ENCODE assay signal across 8 mouse cellular contexts in the genomic region with DNA sequence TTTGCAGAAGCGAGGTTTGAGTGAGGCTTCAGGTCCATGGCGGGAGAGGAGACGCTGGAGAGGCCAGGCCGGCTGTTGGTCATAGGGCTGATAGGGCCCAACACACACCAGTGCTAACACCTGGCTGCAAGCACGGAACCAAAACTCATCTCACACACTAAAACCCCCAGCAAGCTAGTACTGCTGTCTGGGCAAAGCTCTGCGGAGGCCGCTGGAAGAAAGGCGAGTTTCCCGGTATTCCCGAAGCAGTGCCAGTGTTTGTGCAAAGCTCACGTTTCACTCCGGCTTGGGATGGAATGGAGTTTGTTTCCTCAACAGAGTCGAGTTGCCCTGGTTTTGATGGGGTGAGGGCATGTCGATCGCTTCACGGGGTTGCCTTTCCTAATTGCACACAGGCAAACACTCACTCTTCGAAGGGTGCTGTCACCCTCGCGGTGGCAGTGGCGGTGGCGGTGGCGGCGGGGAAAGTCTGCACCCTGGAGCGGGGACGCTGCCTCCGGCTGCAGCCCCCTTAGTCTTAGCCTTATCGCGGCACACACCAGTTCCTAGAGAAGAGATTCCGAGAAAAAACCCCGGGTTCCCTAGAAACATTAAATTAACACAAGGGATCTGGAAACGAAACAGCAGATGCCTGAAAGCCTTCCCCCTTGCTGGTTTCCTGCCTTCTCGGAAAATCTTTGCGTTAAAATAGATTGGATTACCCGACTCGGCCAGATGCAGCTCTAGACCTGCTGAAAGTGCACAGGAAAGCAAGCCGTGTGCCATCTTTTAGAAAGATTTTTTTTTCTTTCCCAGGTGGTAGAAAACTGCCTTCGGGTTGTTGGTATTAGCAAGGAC. TPM values are rescaled to one million over a fixed set of nuclear protein-coding genes. Genes with fewer than 3 reads are reported as not detected.
A peak's percentile ranks its signal among the peaks of the same experiment; 100 is the strongest.
DNase-seq lines count a peak whose midpoint lies in the region; ATAC-seq and TF ChIP-seq lines count a peak whose summit lies in the region.

No protein-coding gene starts in this region.

- DNase-seq in cerebellum, postnatal 10 days, result peak; percentile 52 to 60
- no peak for DNase-seq in cerebellum, adult 9-10 months
- peak; percentile 58 for DNase-seq in c-Kit-positive CD71-negative TER-119-negative erythroid progenitor cells, embryonic 14.5 days (ENCODE audit: low read depth)
- DNase-seq in frontal cortex, postnatal 36 days (ENCODE audit: low spot score in 2 of 2), result peak; percentile 41 to 51
- DNase-seq in hindbrain, embryonic 14.5 days (ENCODE audit: low spot score), result peak; percentile 51
- DNase-seq in limb, embryonic 14.5 days (ENCODE audit: low spot score), result peak; percentile 67

- H3K9ac ChIP-seq in hindbrain, embryonic 14.5 days, result peak overlapping the region; percentile 55
- peak overlapping the region; percentile 66 for H3K9ac ChIP-seq in limb, embryonic 14.5 days (ENCODE audit: low read depth, low read length, severe bottlenecking)
- H3K9ac ChIP-seq in midbrain, embryonic 13.5 days (replicated peaks), result peak overlapping the region; percentile 50
- peak overlapping the region; percentile 33; the same call in 1 of the 2 replicates for H3K9ac ChIP-seq in stomach, embryonic 14.5 days (replicated peaks; ENCODE audit: low read depth, low read length)

- no peak for TF ChIP-seq POLR2A in limb, embryonic 14.5 days (IDR thresholded peaks at IDR 0.05; ENCODE audit: borderline replicate concordance, extremely low read depth, insufficient read depth, insufficient read length)

- WGBS in hindbrain, embryonic 14.5 days, result 6% methylated on average over 37 of the region's 37 CpGs
- 4% methylated on average over 37 of the region's 37 CpGs for WGBS in limb, embryonic 14.5 days
- WGBS in midbrain, embryonic 13.5 days, result 5% methylated on average over 37 of the region's 37 CpGs
- 8% methylated on average over 37 of the region's 37 CpGs for WGBS in stomach, embryonic 14.5 days

- H3K27ac ChIP-seq in hindbrain, embryonic 14.5 days, result no peak overlapping the region
- peak overlapping the region; percentile 83 for H3K27ac ChIP-seq in limb, embryonic 14.5 days (replicated peaks; ENCODE audit: low read depth, low read length)
- no peak overlapping the region for H3K27ac ChIP-seq in midbrain, embryonic 13.5 days
- no peak overlapping the region for H3K27ac ChIP-seq in stomach, embryonic 14.5 days (ENCODE audit: low read length)

- no peaks in the 10 kb centered on the region for H3K9me3 ChIP-seq in hindbrain, embryonic 14.5 days (ENCODE audit: control insufficient read depth, low read length)
- H3K9me3 ChIP-seq in limb, embryonic 14.5 days (ENCODE audit: control insufficient read depth, low read length), result no peaks in the 10 kb centered on the region
- H3K9me3 ChIP-seq in midbrain, embryonic 13.5 days, result no peaks in the 10 kb centered on the region
- H3K9me3 ChIP-seq in stomach, embryonic 14.5 days (ENCODE audit: control insufficient read depth, low read depth, low read length), result no peaks in the 10 kb centered on the region

- no peaks in the 10 kb centered on the region for H3K36me3 ChIP-seq in hindbrain, embryonic 14.5 days (replicated peaks; ENCODE audit: control insufficient read depth, insufficient read depth)
- no peaks in the 10 kb centered on the region for H3K36me3 ChIP-seq in limb, embryonic 14.5 days (ENCODE audit: control insufficient read depth, insufficient read depth, low read length)
- no peaks in the 10 kb centered on the region for H3K36me3 ChIP-seq in midbrain, embryonic 13.5 days
- no peaks in the 10 kb centered on the region for H3K36me3 ChIP-seq in stomach, embryonic 14.5 days (ENCODE audit: control insufficient read depth, insufficient read depth, low read length)

- peak overlapping the region; percentile 70 for H3K4me2 ChIP-seq in hindbrain, embryonic 14.5 days (replicated peaks)
- H3K4me2 ChIP-seq in limb, embryonic 14.5 days (replicated peaks; ENCODE audit: low read depth, low read length, severe bottlenecking), result peak overlapping the region; percentile 89
- peak overlapping the region; percentile 66 for H3K4me2 ChIP-seq in midbrain, embryonic 13.5 days (replicated peaks)
- peak overlapping the region; percentile 83 for H3K4me2 ChIP-seq in stomach, embryonic 14.5 days (replicated peaks; ENCODE audit: low read depth, low read length)

- H3K27me3 ChIP-seq in hindbrain, embryonic 14.5 days (ENCODE audit: control insufficient read depth, insufficient read depth, low read length), result peaks cover 52% of the 10 kb centered on the region
- H3K27me3 ChIP-seq in limb, embryonic 14.5 days (ENCODE audit: control insufficient read depth, insufficient read depth, low read length), result no peaks in the 10 kb centered on the region; the same call in 1 of the 2 replicates
- peaks cover 39% of the 10 kb centered on the region for H3K27me3 ChIP-seq in midbrain, embryonic 13.5 days
- H3K27me3 ChIP-seq in stomach, embryonic 14.5 days (ENCODE audit: control insufficient read depth, insufficient read depth, low read length), result no peaks in the 10 kb centered on the region

- H3K4me1 ChIP-seq in hindbrain, embryonic 14.5 days (replicated peaks; ENCODE audit: control insufficient read depth, insufficient read depth, low read length), result peaks cover 16% of the 10 kb centered on the region
- peaks cover 17% of the 10 kb centered on the region for H3K4me1 ChIP-seq in limb, embryonic 14.5 days (ENCODE audit: control insufficient read depth, insufficient read depth, low read length)
- H3K4me1 ChIP-seq in midbrain, embryonic 13.5 days (replicated peaks), result peaks cover 32% of the 10 kb centered on the region
- peaks cover 18% of the 10 kb centered on the region; the same call in 1 of the 2 replicates for H3K4me1 ChIP-seq in stomach, embryonic 14.5 days (ENCODE audit: control insufficient read depth, insufficient read depth, low read length)

- ATAC-seq in hindbrain, embryonic 14.5 days (ENCODE audit: low FRiP score), result no peak; the same call in 1 of the 2 replicates
- peak; percentile 73 for ATAC-seq in limb, embryonic 14.5 days (ENCODE audit: low FRiP score, low read depth)
- ATAC-seq in midbrain, embryonic 13.5 days, result peak; percentile 60
- ATAC-seq in stomach, embryonic 14.5 days (ENCODE audit: insufficient number of reproducible peaks, insufficient read depth, low FRiP score, low read depth), result no peak

- peak overlapping the region; percentile 34 for H3K4me3 ChIP-seq in hindbrain, embryonic 14.5 days (replicated peaks; ENCODE audit: low read length)
- H3K4me3 ChIP-seq in limb, embryonic 14.5 days (replicated peaks; ENCODE audit: low read length), result peak overlapping the region; percentile 48
- peak overlapping the region; percentile 42 for H3K4me3 ChIP-seq in midbrain, embryonic 13.5 days (replicated peaks)
- peak overlapping the region; percentile 32 for H3K4me3 ChIP-seq in stomach, embryonic 14.5 days (ENCODE audit: low read depth, low read length)

RNA-seq across cellular contexts. Expression of a gene that starts 59.2 kb away (rescaled TPM):
- polyA plus RNA-seq in hindbrain, embryonic 14.5 days (2014; fragmentation: Nextera tagmentation; extraction: Ambion mirVana), result 9.9 and 11.6 TPM in 2 replicates
- 8.1 and 9.8 TPM in 2 replicates for polyA plus RNA-seq in limb, embryonic 14.5 days (2012; rRNA removed)
- polyA plus RNA-seq in limb, embryonic 14.5 days (2014; fragmentation: Nextera tagmentation; extraction: Ambion mirVana), result 10.4 and 11.7 TPM in 2 replicates
- 10.1 and 10.7 TPM in 2 replicates for polyA plus RNA-seq in midbrain, embryonic 13.5 days (2015; fragmentation: Nextera tagmentation; extraction: Ambion mirVana)
- polyA plus RNA-seq in stomach, embryonic 14.5 days (2014; fragmentation: Nextera tagmentation; extraction: Ambion mirVana), result 13.0 and 15.4 TPM in 2 replicates

Comparison
In these comparisons a context has a peak if more than half of its experiments do, and no peak if none do; other contexts are left out.
1. ATAC-seq: peak in limb, embryonic 14.5 days (single experiment) and midbrain, embryonic 13.5 days (single experiment); none in hindbrain, embryonic 14.5 days (single experiment) and stomach, embryonic 14.5 days (single experiment).
2. Peak in every context shown above with its lines, with median percentiles within 50 percentile points of each other: H3K4me2 ChIP-seq, H3K4me3 ChIP-seq and H3K9ac ChIP-seq.